Mouse (Mus musculus) lung, embryonic 15.5 days (tissue): Measurements from ENCODE around the gene H2-M2. TPM values are rescaled to one million over a fixed set of nuclear protein-coding genes. Genes with fewer than 3 reads are reported as not detected.
"Not testable (repeated sequence)": the region's sequence is repeated elsewhere in the genome, so short reads cannot be mapped to it uniquely, and the experiment has no call there.

Experiments used
- ATAC-seq: fragments of 200-750 bp; cut with Nextera tagmentation; 2 replicates; pipeline ENCODE4 v1.8.0; 2017; ENCODE audit warnings: moderate number of reproducible peaks, borderline replicate concordance; ENCODE audit not compliant: low FRiP score, low TSS enrichment; ENCODE audit errors: extremely low read depth
- H3K27ac ChIP-seq: fragments of 300-500 bp; sonication (generic); 2 replicates; pipeline ENCODE4 v1.5.1; 2015; ENCODE audit warnings: moderate library complexity, mild to moderate bottlenecking, inconsistent platforms
- H3K27me3 ChIP-seq: fragments of 300-500 bp; sonication (generic); 2 replicates; pipeline ENCODE4 v1.6.1; 2015; ENCODE audit warnings: inconsistent platforms
- H3K36me3 ChIP-seq: fragments of 300-500 bp; sonication (generic); 2 replicates; pipeline ENCODE4 v1.6.1; 2015; ENCODE audit warnings: inconsistent platforms
- H3K4me1 ChIP-seq: fragments of 300-500 bp; sonication (generic); 2 replicates; pipeline ENCODE4 v1.6.1; 2015; ENCODE audit warnings: inconsistent platforms
- H3K4me2 ChIP-seq: fragments of 300-500 bp; sonication (generic); 2 replicates; pipeline ENCODE4 v1.6.1; 2015; ENCODE audit warnings: inconsistent platforms, mild to moderate bottlenecking, moderate library complexity
- H3K4me3 ChIP-seq: fragments of 300-500 bp; sonication (generic); 2 replicates; pipeline ENCODE4 v1.5.1; 2015; ENCODE audit warnings: mild to moderate bottlenecking, inconsistent platforms
- H3K9ac ChIP-seq: fragments of 300-500 bp; sonication (generic); 2 replicates; pipeline ENCODE4 v1.6.1; 2015; ENCODE audit warnings: inconsistent platforms
- H3K9me3 ChIP-seq: fragments of 300-500 bp; sonication (generic); 2 replicates; pipeline ENCODE4 v1.6.1; 2016; ENCODE audit warnings: inconsistent platforms
- WGBS: fragments of 180-500 bp; shearing (Covaris S2); methylation state at CpG from one replicate; pipeline ENCODE4 v1.1.7; 2015; 5-methylcytosine and 5-hydroxymethylcytosine counted together
- polyA plus RNA-seq: library from polyadenylated mRNA; unstranded; fragments of >200 nt; fragmentation: Nextera tagmentation; extraction: Ambion mirVana; gene quantifications from 2 replicates; pipeline ENCODE4 v1.2.1, GENCODE M21; 2015

H2-M2 gene
- 0.11 TPM in 1 of 2 replicates, not detected in the other for polyA plus RNA-seq

GRCm38 (mm10) chr17:37483452-37483851, at the start of gene H2-M2:
Gene H2-M2, minus strand, starts transcription at chr17:37483552.
- no peaks in the 10 kb centered on the region for H3K36me3 ChIP-seq
- H3K4me3 ChIP-seq: no peak within 1 kb of the TSS
- no peak for ATAC-seq
- H3K4me1 ChIP-seq: no peaks in the 10 kb centered on the region
- no peak within 1 kb of the TSS for H3K9ac ChIP-seq
- 76% methylated on average over 2 of the region's 2 CpGs for WGBS
- H3K27me3 ChIP-seq: no peaks in the 10 kb centered on the region
- H3K9me3 ChIP-seq: no peaks in the 10 kb centered on the region
- H3K27ac ChIP-seq: no peak within 1 kb of the TSS
- H3K4me2 ChIP-seq: no peak within 1 kb of the TSS

- H3K4me3 ChIP-seq, ATAC-seq: not testable (repeated sequence)
- 56% methylated on average over 1 of the region's 1 CpGs for WGBS
Measured at GRCm38 (mm10) chr17:37525427-37525826, 42.1 kb upstream of the H2-M2 start.

GRCm38 (mm10) chr17:37524612-37525011, 41.3 kb upstream of the H2-M2 start:
- H3K4me3 ChIP-seq, H3K9ac ChIP-seq, ATAC-seq, H3K9me3 ChIP-seq, H3K27ac ChIP-seq, H3K4me2 ChIP-seq, H3K27me3 ChIP-seq, H3K4me1 ChIP-seq, H3K36me3 ChIP-seq: not testable (repeated sequence)

More at GRCm38 (mm10) chr17:37525427-37525826, 42.1 kb upstream of the H2-M2 start:
- H3K36me3 ChIP-seq, H3K4me2 ChIP-seq, H3K27ac ChIP-seq, H3K9ac ChIP-seq, H3K4me1 ChIP-seq, H3K27me3 ChIP-seq, H3K9me3 ChIP-seq: not testable (repeated sequence)

GRCm38 (mm10) chr17:37507730-37508129, 24.4 kb upstream of the H2-M2 start, which contains the start of gene Olfr111:
Gene Olfr111, plus strand, starts transcription at chr17:37508030.
- no peak for ATAC-seq
- H3K36me3 ChIP-seq: no peaks in the 10 kb centered on the region
- no peaks in the 10 kb centered on the region for H3K9me3 ChIP-seq
- H3K4me2 ChIP-seq: no peak within 1 kb of the TSS
- 87% methylated on average over 4 of the region's 4 CpGs for WGBS
- H3K9ac ChIP-seq: no peak within 1 kb of the TSS
- H3K27ac ChIP-seq: no peak within 1 kb of the TSS
- H3K27me3 ChIP-seq: no peaks in the 10 kb centered on the region
- no peak within 1 kb of the TSS for H3K4me3 ChIP-seq
- H3K4me1 ChIP-seq: no peaks in the 10 kb centered on the region

- no peaks in the 10 kb centered on the region for H3K4me1 ChIP-seq
- no peak within 1 kb of the TSS for H3K4me2 ChIP-seq
- no peak within 1 kb of the TSS for H3K27ac ChIP-seq
- 32% methylated on average over 1 of the region's 1 CpGs for whole genome bisulfite sequencing
- H3K36me3 ChIP-seq: no peaks in the 10 kb centered on the region
- no peak for ATAC-seq
- H3K9ac ChIP-seq: no peak within 1 kb of the TSS
- no peaks in the 10 kb centered on the region for H3K9me3 ChIP-seq
- no peaks in the 10 kb centered on the region for H3K27me3 ChIP-seq
- H3K4me3 ChIP-seq: no peak within 1 kb of the TSS
Measured at GRCm38 (mm10) chr17:37491930-37492518, 8.7 kb upstream of the H2-M2 start, which contains the start of gene Olfr110. Gene Olfr110, plus strand, starts transcription at chr17:37492468.

GRCm38 (mm10) chr17:37458616-37459015, 24.7 kb downstream of the H2-M2 start, which contains the start of gene Olfr109:
Gene Olfr109, plus strand, starts transcription at chr17:37458916.
- no peak within 1 kb of the TSS for H3K9ac ChIP-seq
- H3K4me3 ChIP-seq: no peak within 1 kb of the TSS
- no peaks in the 10 kb centered on the region for H3K9me3 ChIP-seq
- ATAC-seq: no peak
- H3K27ac ChIP-seq: no peak within 1 kb of the TSS
- no peak within 1 kb of the TSS for H3K4me2 ChIP-seq
- WGBS: 93% methylated on average over 1 of the region's 1 CpGs
- H3K36me3 ChIP-seq: no peaks in the 10 kb centered on the region
- no peaks in the 10 kb centered on the region for H3K27me3 ChIP-seq
- no peaks in the 10 kb centered on the region for H3K4me1 ChIP-seq

- H3K4me1 ChIP-seq: no peaks in the 10 kb centered on the region
- no peak within 1 kb of the TSS for H3K4me3 ChIP-seq
- no peak within 1 kb of the TSS for H3K4me2 ChIP-seq
- H3K27me3 ChIP-seq: no peaks in the 10 kb centered on the region
- no peaks in the 10 kb centered on the region for H3K9me3 ChIP-seq
- no peak within 1 kb of the TSS for H3K9ac ChIP-seq
- ATAC-seq: no peak
- no peaks in the 10 kb centered on the region for H3K36me3 ChIP-seq
- no peak within 1 kb of the TSS for H3K27ac ChIP-seq
- WGBS: 81% methylated on average over 1 of the region's 1 CpGs
Measured at GRCm38 (mm10) chr17:37445180-37445579, 38.2 kb downstream of the H2-M2 start, which contains the start of gene Olfr108. Gene Olfr108, plus strand, starts transcription at chr17:37445480.

Other genes starting within 250 kb of the H2-M2 start
- not detected in 2 replicates for gene Olfr97, start 246.2 kb downstream of the H2-M2 start, polyA plus RNA-seq
- not detected in 2 replicates for gene Olfr98, start 219.8 kb downstream of the H2-M2 start, polyA plus RNA-seq
- gene H2-M3, start 213.3 kb downstream of the H2-M2 start, polyA plus RNA-seq: 2.2 and 3.0 TPM in 2 replicates
- gene Olfr99, start 200.1 kb downstream of the H2-M2 start, polyA plus RNA-seq: not detected in 2 replicates
- gene Olfr101, start 179.2 kb downstream of the H2-M2 start, polyA plus RNA-seq: not detected in 2 replicates
- gene Olfr102, start 166.5 kb downstream of the H2-M2 start, polyA plus RNA-seq: not detected in 2 replicates
- not detected in 2 replicates for gene Olfr103, start 143.9 kb downstream of the H2-M2 start, polyA plus RNA-seq
- not detected in 2 replicates for gene Olfr104-ps, start 124.0 kb downstream of the H2-M2 start, polyA plus RNA-seq
- gene Olfr105-ps, start 104.5 kb downstream of the H2-M2 start, polyA plus RNA-seq: not detected in 2 replicates
- not detected in 2 replicates for gene Olfr106-ps, start 93.2 kb downstream of the H2-M2 start, polyA plus RNA-seq
- gene Olfr107, start 84.3 kb downstream of the H2-M2 start, polyA plus RNA-seq: not detected in 2 replicates
- not detected in 2 replicates for gene Olfr108, start 38.1 kb downstream of the H2-M2 start, polyA plus RNA-seq
- not detected in 2 replicates for gene Olfr109, start 24.6 kb downstream of the H2-M2 start, polyA plus RNA-seq
- gene Olfr110, start 8.9 kb upstream of the H2-M2 start, polyA plus RNA-seq: not detected in 2 replicates
- not detected in 2 replicates for gene Olfr111, start 24.5 kb upstream of the H2-M2 start, polyA plus RNA-seq
- gene Olfr112, start 85.9 kb upstream of the H2-M2 start, polyA plus RNA-seq: not detected in 2 replicates
- not detected in 2 replicates for gene Olfr113, start 94.1 kb upstream of the H2-M2 start, polyA plus RNA-seq
- not detected in 2 replicates for gene Olfr114, start 109.2 kb upstream of the H2-M2 start, polyA plus RNA-seq
- not detected in 2 replicates for gene Olfr115, start 143.6 kb upstream of the H2-M2 start, polyA plus RNA-seq
- not detected in 2 replicates for gene Olfr116, start 143.6 kb upstream of the H2-M2 start, polyA plus RNA-seq
- gene Olfr117, start 180.2 kb upstream of the H2-M2 start, polyA plus RNA-seq: not detected in 2 replicates
- not detected in 2 replicates for gene Olfr118, start 183.4 kb upstream of the H2-M2 start, polyA plus RNA-seq
- gene Olfr119, start 213.0 kb upstream of the H2-M2 start, polyA plus RNA-seq: not detected in 2 replicates
- not detected in 2 replicates for gene Olfr120, start 238.3 kb upstream of the H2-M2 start, polyA plus RNA-seq